Mouse (Mus musculus) C2C12 (cell line): Measurements from ENCODE around the gene Ramp2. TPM values are rescaled to one million over a fixed set of nuclear protein-coding genes. Genes with fewer than 3 reads are reported as not detected.

Source experiments
- H3K27me3 ChIP-seq: one replicate; pipeline ENCODE4 v1.6.1; 2011; ENCODE audit not compliant: control insufficient read depth, insufficient read depth, insufficient read length
- H3K36me3 ChIP-seq: one replicate; pipeline ENCODE4 v1.6.1; 2011; ENCODE audit not compliant: control insufficient read depth, insufficient read depth
- H3K4me3 ChIP-seq: one replicate; pipeline ENCODE4 v1.5.1; 2011; ENCODE audit warnings: mild to moderate bottlenecking, control low read depth; ENCODE audit not compliant: poor library complexity, insufficient read depth, severe bottlenecking
- H3K79me2 ChIP-seq: one replicate; pipeline ENCODE4 v1.6.1; 2011; ENCODE audit not compliant: control insufficient read depth, insufficient read depth
- H3K79me3 ChIP-seq: one replicate; pipeline ENCODE4 v1.6.1; 2011; ENCODE audit warnings: low read depth, control low read depth
- H3ac ChIP-seq: one replicate; pipeline ENCODE3; 2011; ENCODE audit warnings: low read depth; ENCODE audit not compliant: control insufficient read depth, insufficient read length
- CEBPB ChIP-seq: IDR thresholded peaks from one replicate; pipeline ENCODE4 v1.6.1; 2011; ENCODE audit warnings: low read depth, mild to moderate bottlenecking, control low read depth, moderate library complexity
- CTCF ChIP-seq: IDR thresholded peaks from one replicate; pipeline ENCODE4 v1.5.1; 2011; ENCODE audit not compliant: control insufficient read depth, insufficient read depth, insufficient read length
- FOSL1 ChIP-seq: IDR thresholded peaks from one replicate; pipeline ENCODE4 v1.8.0; 2011; ENCODE audit warnings: mild to moderate bottlenecking, low read length; ENCODE audit not compliant: poor library complexity, insufficient read depth, severe bottlenecking
- MAX ChIP-seq: IDR thresholded peaks from one replicate; pipeline ENCODE4 v1.6.1; 2011; ENCODE audit warnings: mild to moderate bottlenecking, control low read depth
- MYOD1 ChIP-seq: IDR thresholded peaks from one replicate; pipeline ENCODE4 v1.6.1; 2011; ENCODE audit warnings: low read depth; ENCODE audit not compliant: control insufficient read depth, insufficient read length
- MYOG ChIP-seq: IDR thresholded peaks from one replicate; pipeline ENCODE4 v1.6.1; 2011; ENCODE audit not compliant: control insufficient read depth, insufficient read length; ENCODE audit errors: extremely low read depth
- USF1 ChIP-seq: IDR thresholded peaks from one replicate; pipeline ENCODE4 v1.6.1; 2011; ENCODE audit warnings: low read depth, mild to moderate bottlenecking, control low read depth, moderate library complexity
- polyA plus RNA-seq: library from polyadenylated mRNA; unstranded; fragments of >200 nt; fragmentation: generic; extraction: Trizol; gene quantifications from one replicate; pipeline ENCODE4 v1.2.1, GENCODE M21; 2012; ENCODE audit warnings: missing spikeins

The Ramp2 gene
- polyA plus RNA-seq, 1 experiment: 0.66 TPM

- peaks cover 25% of the 10 kb centered on the region for H3K27me3 ChIP-seq
- H3K4me3 ChIP-seq: no peak overlapping the region
- no peaks in the 10 kb centered on the region for H3K79me3 ChIP-seq
- H3K36me3 ChIP-seq: no peaks in the 10 kb centered on the region
- H3ac ChIP-seq: peak overlapping the region; percentile 21
- H3K79me2 ChIP-seq: no peaks in the 10 kb centered on the region
- TF ChIP-seq CEBPB (no peak), MYOD1 (no peak), MYOG (no peak), CTCF (no peak), MAX (no peak), FOSL1 (no peak), USF1 (no peak)
Observed at GRCm38 (mm10) chr11:101246702-101247012, 829 bp downstream of the Ramp2 start.

- Histone ChIP-seq H3ac (no peak overlapping the region), H3K79me2 (no peaks in the 10 kb centered on the region), H3K4me3 (no peak overlapping the region), H3K79me3 (no peaks in the 10 kb centered on the region), H3K27me3 (peaks cover 22% of the 10 kb centered on the region), H3K36me3 (no peaks in the 10 kb centered on the region)
- no peak for TF ChIP-seq MYOG
- no peak for TF ChIP-seq MYOD1
- TF ChIP-seq CTCF: no peak
- TF ChIP-seq FOSL1: no peak
- no peak for TF ChIP-seq USF1
- no peak for TF ChIP-seq CEBPB
- no peak for TF ChIP-seq MAX
Observed at GRCm38 (mm10) chr11:101247521-101248030, 1.7 kb downstream of the Ramp2 start.

- no peaks in the 10 kb centered on the region for H3K79me2 ChIP-seq
- H3K27me3 ChIP-seq: peaks cover 22% of the 10 kb centered on the region
- no peaks in the 10 kb centered on the region for H3K79me3 ChIP-seq
- H3K36me3 ChIP-seq: no peaks in the 10 kb centered on the region
- no peak for TF ChIP-seq FOSL1
- TF ChIP-seq MAX: no peak
- TF ChIP-seq CEBPB: no peak
- no peak for TF ChIP-seq MYOD1
- no peak for TF ChIP-seq MYOG
- TF ChIP-seq CTCF: peak; percentile 14
- TF ChIP-seq USF1: no peak
- H3K4me3 ChIP-seq: no peak overlapping the region
- H3ac ChIP-seq: no peak overlapping the region
Observed at GRCm38 (mm10) chr11:101248258-101248994, 2.6 kb downstream of the Ramp2 start.

- Histone ChIP-seq H3K79me2 (peaks cover 13% of the 10 kb centered on the region), H3K36me3 (no peaks in the 10 kb centered on the region), H3K4me3 (no peak overlapping the region), H3K27me3 (peaks cover 11% of the 10 kb centered on the region), H3ac (no peak overlapping the region), H3K79me3 (no peaks in the 10 kb centered on the region)
- TF ChIP-seq MAX (no peak), FOSL1 (no peak), MYOD1 (no peak), MYOG (no peak), USF1 (no peak), CTCF (no peak), CEBPB (no peak)
Observed at GRCm38 (mm10) chr11:101251031-101251430, 5.2 kb downstream of the Ramp2 start.

GRCm38 (mm10) chr11:101252941-101253340 is 7.1 kb downstream of the Ramp2 start:
- Histone ChIP-seq H3K79me3 (no peaks in the 10 kb centered on the region), H3ac (peak overlapping the region; percentile 46), H3K36me3 (no peaks in the 10 kb centered on the region), H3K79me2 (peaks cover 13% of the 10 kb centered on the region), H3K27me3 (no peaks in the 10 kb centered on the region), H3K4me3 (peak overlapping the region; percentile 76)
- TF ChIP-seq MAX (no peak), MYOG (no peak), CTCF (no peak), FOSL1 (no peak), MYOD1 (no peak), USF1 (no peak), CEBPB (no peak)
